Mouse (Mus musculus): Measurements from ENCODE around the gene Cpeb3. TPM values are rescaled to one million over a fixed set of nuclear protein-coding genes. Genes with fewer than 3 reads are reported as not detected.

Cpeb3 gene
- polyA plus RNA-seq, 1 experiment from 2014 or later = 3.1 TPM

DNA sequence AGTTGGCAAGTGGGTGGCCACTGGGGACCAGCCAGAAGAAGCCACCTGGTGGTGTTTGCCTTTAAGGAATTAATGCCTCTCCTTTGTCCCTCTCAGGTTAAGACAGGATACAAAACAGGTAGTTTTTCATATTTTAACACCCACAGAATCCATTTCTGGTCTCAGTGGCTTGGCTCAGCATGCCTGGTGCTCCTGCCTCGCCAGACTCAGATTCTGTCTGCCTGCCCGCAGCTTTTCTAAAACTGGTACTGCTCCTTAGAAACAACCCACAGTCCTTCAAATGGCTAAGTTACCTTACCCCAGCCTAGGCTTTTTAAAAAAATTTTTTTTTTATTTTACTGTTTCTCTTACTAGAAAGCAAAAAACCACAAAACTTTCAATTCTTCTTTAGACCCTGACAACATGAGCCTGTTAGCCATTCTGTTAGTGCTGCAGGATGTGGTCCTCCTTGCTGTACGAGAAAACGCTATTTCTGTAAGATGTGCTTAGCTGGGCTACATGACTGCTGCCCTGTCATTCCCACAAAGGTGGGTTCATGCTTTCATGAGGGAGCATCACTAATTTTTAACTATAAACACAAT is 152.3 kb downstream of the Cpeb3 start:
- Histone ChIP-seq H3K9me3 (replicated peaks; ENCODE audit: control insufficient read depth, low read length) (no peaks in the 10 kb centered on the region), H3K4me3 (ENCODE audit: low read depth, low read length) (no peak overlapping the region), H3K27ac (ENCODE audit: low read depth, low read length) (no peak overlapping the region), H3K27me3 (replicated peaks; ENCODE audit: control insufficient read depth, insufficient read depth, low read length) (no peaks in the 10 kb centered on the region), H3K4me1 (ENCODE audit: control insufficient read depth, insufficient read depth, low read length) (no peaks in the 10 kb centered on the region), H3K36me3 (ENCODE audit: control insufficient read depth, insufficient read depth, low read length) (no peaks in the 10 kb centered on the region), H3K4me2 (ENCODE audit: low read length) (no peak overlapping the region), H3K9ac (ENCODE audit: low read length) (no peak overlapping the region)
- ATAC-seq (no peak), DNase-seq (ENCODE audit: low spot score) (no peak)
- 86% methylated on average over 4 of the region's 4 CpGs for WGBS

DNA sequence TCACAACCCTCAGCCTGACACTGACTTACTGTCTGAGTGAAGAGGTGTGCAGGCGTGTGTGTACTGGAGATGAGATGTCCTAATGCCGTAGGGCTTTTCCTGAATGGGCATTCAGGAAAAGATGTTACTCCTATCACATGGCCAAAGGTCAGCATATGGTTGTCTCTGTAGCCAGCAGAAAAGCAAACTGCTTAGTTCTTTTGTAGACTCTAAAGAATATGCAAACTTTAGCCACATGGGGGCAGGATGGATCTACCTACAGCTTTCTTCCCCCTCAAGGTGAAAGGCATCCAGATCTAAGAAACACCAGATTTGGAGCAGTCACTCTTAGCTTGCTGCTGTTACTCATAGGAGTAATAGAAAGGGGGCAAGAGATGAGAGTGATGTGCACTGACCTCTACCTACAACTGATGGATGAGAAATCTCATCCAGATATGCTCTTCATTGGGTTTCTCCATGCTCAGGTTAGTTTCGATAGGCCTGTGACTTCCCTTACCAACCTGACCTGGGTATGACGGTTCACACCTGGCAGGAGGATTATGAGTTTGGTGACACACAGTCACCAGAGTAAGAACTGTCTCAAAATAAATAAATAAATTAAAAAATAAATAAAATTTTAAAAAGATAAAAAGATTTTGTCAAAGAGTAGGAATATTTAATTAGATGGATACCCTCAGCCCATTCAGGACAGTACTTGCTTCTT is 157.6 kb downstream of the Cpeb3 start:
- H3K27ac ChIP-seq (ENCODE audit: low read depth, low read length) = no peak overlapping the region
- 85% methylated on average over 4 of the region's 4 CpGs for WGBS
- ATAC-seq (peak; percentile 48; the same call in 1 of the 2 replicates), DNase-seq (ENCODE audit: low spot score) (peak; percentile 73)
- no peak overlapping the region for H3K4me2 ChIP-seq (ENCODE audit: low read length)
- H3K27me3 ChIP-seq (replicated peaks; ENCODE audit: control insufficient read depth, insufficient read depth, low read length) = no peaks in the 10 kb centered on the region
- no peak overlapping the region for H3K9ac ChIP-seq (ENCODE audit: low read length)
- H3K9me3 ChIP-seq (replicated peaks; ENCODE audit: control insufficient read depth, low read length) = no peaks in the 10 kb centered on the region
- H3K36me3 ChIP-seq (ENCODE audit: control insufficient read depth, insufficient read depth, low read length) = no peaks in the 10 kb centered on the region
- H3K4me1 ChIP-seq (ENCODE audit: control insufficient read depth, insufficient read depth, low read length) = no peaks in the 10 kb centered on the region
- H3K4me3 ChIP-seq (ENCODE audit: low read depth, low read length) = no peak overlapping the region

DNA sequence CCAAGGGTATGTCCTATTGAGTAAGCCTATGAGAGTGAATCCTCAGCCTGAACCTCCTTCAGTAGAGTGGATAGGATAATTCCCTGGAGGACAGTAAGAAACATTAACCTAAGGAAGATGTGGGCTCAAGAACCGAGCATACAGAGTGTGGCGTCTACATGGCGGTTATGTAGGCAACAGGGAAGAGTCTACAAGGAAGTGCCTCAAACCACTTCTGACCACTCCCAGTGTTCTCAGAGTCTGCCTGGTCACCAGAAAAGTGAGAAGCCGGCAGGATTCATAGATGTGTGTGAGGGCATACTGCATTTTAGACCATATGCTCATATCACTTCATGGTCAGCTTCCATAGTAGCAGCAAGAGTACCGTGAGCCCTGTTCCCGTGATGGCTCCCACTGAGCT is 159.9 kb downstream of the Cpeb3 start:
- H3K36me3 ChIP-seq (ENCODE audit: control insufficient read depth, insufficient read depth, low read length) = no peaks in the 10 kb centered on the region
- no peak overlapping the region for H3K27ac ChIP-seq (ENCODE audit: low read depth, low read length)
- no peaks in the 10 kb centered on the region for H3K27me3 ChIP-seq (replicated peaks; ENCODE audit: control insufficient read depth, insufficient read depth, low read length)
- no peaks in the 10 kb centered on the region for H3K9me3 ChIP-seq (replicated peaks; ENCODE audit: control insufficient read depth, low read length)
- DNase-seq (ENCODE audit: low spot score) = no peak
- H3K4me3 ChIP-seq (ENCODE audit: low read depth, low read length) = no peak overlapping the region
- H3K4me2 ChIP-seq (ENCODE audit: low read length) = no peak overlapping the region
- H3K9ac ChIP-seq (ENCODE audit: low read length) = no peak overlapping the region
- WGBS = 93% methylated on average over 6 of the region's 6 CpGs
- no peak for ATAC-seq
- no peaks in the 10 kb centered on the region for H3K4me1 ChIP-seq (ENCODE audit: control insufficient read depth, insufficient read depth, low read length)

GRCm38 (mm10) chr19:37044431-37044830 is 164.0 kb downstream of the Cpeb3 start:
- H3K27ac ChIP-seq (ENCODE audit: low read depth, low read length) = no peak overlapping the region
- H3K4me2 ChIP-seq (ENCODE audit: low read length) = no peak overlapping the region
- H3K36me3 ChIP-seq (ENCODE audit: control insufficient read depth, insufficient read depth, low read length) = no peaks in the 10 kb centered on the region
- no peak for ATAC-seq
- 61% methylated on average over 10 of the region's 10 CpGs for WGBS
- H3K4me1 ChIP-seq (ENCODE audit: control insufficient read depth, insufficient read depth, low read length) = no peaks in the 10 kb centered on the region
- H3K9ac ChIP-seq (ENCODE audit: low read length) = no peak overlapping the region
- no peaks in the 10 kb centered on the region for H3K27me3 ChIP-seq (replicated peaks; ENCODE audit: control insufficient read depth, insufficient read depth, low read length)
- no peak overlapping the region for H3K4me3 ChIP-seq (ENCODE audit: low read depth, low read length)
- H3K9me3 ChIP-seq (replicated peaks; ENCODE audit: control insufficient read depth, low read length) = no peaks in the 10 kb centered on the region
- peak; percentile 29 for DNase-seq (ENCODE audit: low spot score)

- no peaks in the 10 kb centered on the region for H3K36me3 ChIP-seq (ENCODE audit: control insufficient read depth, insufficient read depth, low read length)
- ATAC-seq = no peak
- no peaks in the 10 kb centered on the region for H3K4me1 ChIP-seq (ENCODE audit: control insufficient read depth, insufficient read depth, low read length)
- H3K9ac ChIP-seq (ENCODE audit: low read length) = no peak overlapping the region
- no peak overlapping the region for H3K4me3 ChIP-seq (ENCODE audit: low read depth, low read length)
- no peak overlapping the region for H3K4me2 ChIP-seq (ENCODE audit: low read length)
- no peak overlapping the region for H3K27ac ChIP-seq (ENCODE audit: low read depth, low read length)
- H3K9me3 ChIP-seq (replicated peaks; ENCODE audit: control insufficient read depth, low read length) = no peaks in the 10 kb centered on the region
- H3K27me3 ChIP-seq (replicated peaks; ENCODE audit: control insufficient read depth, insufficient read depth, low read length) = no peaks in the 10 kb centered on the region
- no peak for DNase-seq (ENCODE audit: low spot score)
These were observed 167.5 kb downstream of the Cpeb3 start for GRCm38 (mm10) chr19:37040906-37041305.

DNA sequence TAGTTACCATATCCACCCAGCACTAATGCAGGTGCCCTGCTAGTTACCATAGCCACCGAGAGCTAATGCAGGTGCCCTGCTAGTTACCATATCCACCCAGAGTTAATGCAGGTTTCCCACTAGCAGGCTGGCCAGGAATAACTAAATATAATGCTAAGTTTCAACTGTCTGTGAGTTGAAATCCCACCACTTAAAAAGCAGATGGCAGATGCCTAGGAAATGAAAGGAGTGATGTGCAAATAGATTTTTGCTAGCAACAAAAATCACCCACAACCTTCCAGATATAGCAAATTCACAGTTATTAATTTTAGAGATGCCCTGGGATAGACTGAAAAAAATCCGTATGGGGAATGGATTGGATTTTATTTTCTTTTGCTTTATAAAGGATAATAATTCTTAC is 176.0 kb downstream of the Cpeb3 start:
- no peaks in the 10 kb centered on the region for H3K4me1 ChIP-seq (ENCODE audit: control insufficient read depth, insufficient read depth, low read length)
- H3K9ac ChIP-seq (ENCODE audit: low read length) = no peak overlapping the region
- no peak overlapping the region for H3K4me3 ChIP-seq (ENCODE audit: low read depth, low read length)
- no peaks in the 10 kb centered on the region for H3K27me3 ChIP-seq (replicated peaks; ENCODE audit: control insufficient read depth, insufficient read depth, low read length)
- no peak for DNase-seq (ENCODE audit: low spot score)
- H3K27ac ChIP-seq (ENCODE audit: low read depth, low read length) = no peak overlapping the region
- no peaks in the 10 kb centered on the region for H3K36me3 ChIP-seq (ENCODE audit: control insufficient read depth, insufficient read depth, low read length)
- no peak for ATAC-seq
- WGBS = 80% methylated on average over 2 of the region's 2 CpGs
- H3K4me2 ChIP-seq (ENCODE audit: low read length) = no peak overlapping the region
- H3K9me3 ChIP-seq (replicated peaks; ENCODE audit: control insufficient read depth, low read length) = no peaks in the 10 kb centered on the region

DNA sequence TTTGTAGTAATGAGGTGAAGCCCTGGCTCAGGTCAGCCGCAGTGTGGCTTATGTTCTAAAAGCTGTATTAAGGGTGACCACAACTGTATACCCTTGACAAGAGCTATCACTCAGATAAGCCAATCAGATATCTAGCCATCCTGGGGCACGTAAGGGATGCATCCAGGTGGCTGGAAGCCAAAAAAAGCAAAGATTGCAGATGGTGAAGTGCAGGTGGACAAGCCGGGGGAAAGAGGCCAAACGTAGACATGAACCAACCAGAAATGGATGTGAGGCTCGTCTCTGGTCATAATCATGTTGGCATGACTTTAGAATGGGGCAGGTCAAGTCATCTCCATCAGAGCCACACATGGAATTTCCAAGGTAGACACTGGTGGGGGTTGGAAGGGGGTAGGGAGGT is 177.0 kb downstream of the Cpeb3 start:
- no peak overlapping the region for H3K4me2 ChIP-seq (ENCODE audit: low read length)
- ATAC-seq (no peak), DNase-seq (ENCODE audit: low spot score) (no peak)
- H3K36me3 ChIP-seq (ENCODE audit: control insufficient read depth, insufficient read depth, low read length) = no peaks in the 10 kb centered on the region
- H3K4me3 ChIP-seq (ENCODE audit: low read depth, low read length) = no peak overlapping the region
- 94% methylated on average over 5 of the region's 5 CpGs for WGBS
- no peaks in the 10 kb centered on the region for H3K27me3 ChIP-seq (replicated peaks; ENCODE audit: control insufficient read depth, insufficient read depth, low read length)
- H3K27ac ChIP-seq (ENCODE audit: low read depth, low read length) = no peak overlapping the region
- no peak overlapping the region for H3K9ac ChIP-seq (ENCODE audit: low read length)
- H3K9me3 ChIP-seq (replicated peaks; ENCODE audit: control insufficient read depth, low read length) = no peaks in the 10 kb centered on the region
- no peaks in the 10 kb centered on the region for H3K4me1 ChIP-seq (ENCODE audit: control insufficient read depth, insufficient read depth, low read length)

GRCm38 (mm10) chr19:37029771-37030170 is 178.6 kb downstream of the Cpeb3 start:
- no peak for DNase-seq (ENCODE audit: low spot score)
- 62% methylated on average over 6 of the region's 6 CpGs for WGBS
- H3K27ac ChIP-seq (ENCODE audit: low read depth, low read length) = no peak overlapping the region

DNA sequence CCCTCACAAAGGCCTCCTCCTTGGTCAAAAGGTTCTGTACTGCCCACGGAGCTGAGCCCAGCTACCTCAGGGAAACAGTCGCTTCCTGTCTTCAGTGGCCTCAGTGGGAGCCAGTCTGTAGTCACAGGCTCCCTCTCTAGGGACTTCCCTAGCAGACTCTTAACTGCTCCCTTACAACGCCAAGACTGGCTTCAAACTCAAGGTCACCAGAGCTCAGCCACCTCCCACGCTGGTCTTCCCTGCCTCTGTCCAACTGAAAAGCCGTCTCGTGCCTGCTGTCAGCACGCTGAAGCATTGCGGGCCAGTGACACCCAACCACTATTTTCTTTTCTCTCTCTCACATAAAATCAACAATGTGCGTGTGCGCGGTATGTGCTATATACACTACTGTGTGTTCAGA is 182.0 kb downstream of the Cpeb3 start:
- DNase-seq (ENCODE audit: low spot score) (no peak), ATAC-seq (no peak)
- Histone ChIP-seq H3K4me1 (ENCODE audit: control insufficient read depth, insufficient read depth, low read length) (no peaks in the 10 kb centered on the region), H3K9me3 (replicated peaks; ENCODE audit: control insufficient read depth, low read length) (no peaks in the 10 kb centered on the region), H3K9ac (ENCODE audit: low read length) (no peak overlapping the region), H3K27ac (ENCODE audit: low read depth, low read length) (no peak overlapping the region), H3K4me2 (ENCODE audit: low read length) (no peak overlapping the region), H3K27me3 (replicated peaks; ENCODE audit: control insufficient read depth, insufficient read depth, low read length) (no peaks in the 10 kb centered on the region), H3K36me3 (ENCODE audit: control insufficient read depth, insufficient read depth, low read length) (no peaks in the 10 kb centered on the region), H3K4me3 (ENCODE audit: low read depth, low read length) (no peak overlapping the region)
- 87% methylated on average over 11 of the region's 11 CpGs for WGBS

More at GRCm38 (mm10) chr19:37029771-37030170, 178.6 kb downstream of the Cpeb3 start:
- H3K27me3 ChIP-seq (replicated peaks; ENCODE audit: control insufficient read depth, insufficient read depth, low read length) = no peaks in the 10 kb centered on the region
- no peak overlapping the region for H3K4me3 ChIP-seq (ENCODE audit: low read depth, low read length)
- no peak for ATAC-seq
- H3K9me3 ChIP-seq (replicated peaks; ENCODE audit: control insufficient read depth, low read length) = no peaks in the 10 kb centered on the region
- no peaks in the 10 kb centered on the region for H3K4me1 ChIP-seq (ENCODE audit: control insufficient read depth, insufficient read depth, low read length)
- no peak overlapping the region for H3K9ac ChIP-seq (ENCODE audit: low read length)
- no peak overlapping the region for H3K4me2 ChIP-seq (ENCODE audit: low read length)
- no peaks in the 10 kb centered on the region for H3K36me3 ChIP-seq (ENCODE audit: control insufficient read depth, insufficient read depth, low read length)

All from forebrain, embryonic 14.5 days (tissue).